Mouse (Mus musculus) B cell, adult 67 days (primary cell): Measurements from ENCODE around the gene 2610528A11Rik. TPM values are rescaled to one million over a fixed set of nuclear protein-coding genes. Genes with fewer than 3 reads are reported as not detected.

ENCODE experiments used
- total RNA-seq, 2 experiments: library from RNA; stranded (reverse); gene quantifications; 4 replicates each; pipeline ENCODE4 v1.2.4; 2023

Gene 2610528A11Rik
- total RNA-seq, result not detected

DNA sequence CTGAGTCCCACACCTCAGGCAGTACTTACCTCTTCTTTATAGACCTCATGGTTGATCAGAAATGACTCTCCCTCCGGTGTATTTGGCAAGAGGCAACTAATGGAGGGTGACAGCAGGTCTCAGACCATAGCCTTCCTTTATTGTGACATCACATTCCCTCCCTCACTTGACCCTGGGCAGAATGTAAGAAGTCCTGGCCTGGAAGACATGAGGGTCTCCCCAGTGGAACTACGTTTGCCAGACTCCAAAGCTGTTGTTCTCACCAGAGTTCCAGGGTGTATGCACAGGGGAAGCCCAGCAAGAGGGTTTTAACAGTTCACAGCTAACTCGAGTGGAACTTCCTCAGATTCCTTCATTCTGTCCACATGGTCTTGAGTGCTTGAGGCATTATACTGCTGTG lies at the start of gene 2610528A11Rik:
2610528A11Rik (minus strand) TSS at position 101 of the 400 bp plus-strand sequence.

GRCm38 (mm10) chr14:37135127-37135593 lies 21.3 kb upstream of the 2610528A11Rik start, which contains the start of gene Ghitm:
Gene Ghitm, minus strand, starts transcription at chr14:37135272.

DNA sequence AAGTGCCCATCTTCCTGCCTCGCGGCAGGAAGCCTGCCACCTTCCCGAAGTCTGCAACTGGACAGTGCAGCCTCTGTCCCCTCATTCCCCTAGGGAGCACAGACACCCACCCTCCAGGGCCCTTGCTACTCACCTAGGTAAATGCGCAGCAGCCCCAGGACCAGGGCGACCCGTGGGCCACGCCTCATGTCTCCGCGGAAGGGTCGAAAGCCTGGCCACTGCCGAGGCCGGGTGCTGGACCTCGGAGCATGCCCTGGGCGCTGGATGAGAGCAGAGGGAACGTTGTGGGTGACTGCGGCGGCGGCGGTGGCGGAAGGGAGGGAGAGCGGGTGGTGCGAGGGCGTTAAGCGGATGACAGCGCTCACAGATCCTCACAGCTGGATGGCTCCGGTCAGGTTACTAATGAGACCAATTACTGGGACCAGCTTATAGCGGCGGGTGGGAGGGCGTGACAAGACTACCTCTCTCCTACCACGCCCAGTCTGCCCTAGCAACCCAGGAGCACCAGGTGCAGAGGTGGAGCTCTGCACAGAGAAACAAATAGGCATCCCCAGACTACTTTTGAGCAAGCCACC lies 15.8 kb downstream of the 2610528A11Rik start, which contains the start of gene Cdhr1:
Cdhr1 (minus strand) TSS at position 392 of the 575 bp plus-strand sequence.

DNA sequence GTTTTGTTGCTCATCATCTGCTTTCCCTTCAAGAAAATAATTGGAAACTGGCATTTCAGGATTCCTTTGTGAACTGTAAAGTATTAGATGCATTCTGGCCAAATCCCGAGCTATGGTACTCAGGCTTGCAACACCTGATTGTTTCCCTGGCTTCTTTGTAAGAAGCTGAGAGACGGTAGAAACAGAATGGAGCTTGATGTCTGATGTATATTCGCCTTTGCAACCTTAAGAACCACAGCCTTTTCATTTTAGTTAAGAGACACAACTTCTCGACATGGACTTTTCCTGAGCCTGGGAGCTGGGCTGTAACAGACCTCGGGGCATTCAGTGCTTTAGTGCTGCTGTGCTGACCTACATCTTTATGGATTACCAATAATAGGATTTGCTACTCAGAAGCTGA lies 46.2 kb downstream of the 2610528A11Rik start, which contains the start of gene Lrit2:
Lrit2 (plus strand) TSS at position 301 of the 400 bp plus-strand sequence.

Other genes with a start within 250 kb of the 2610528A11Rik start
- 10 to 100 TPM; 29.7 to 31.4 TPM for gene Ccser2, start 145.2 kb downstream of the 2610528A11Rik start, total RNA-seq
- gene Rgr, start 65.1 kb downstream of the 2610528A11Rik start, total RNA-seq, result not detected
- gene Lrit1, start 59.2 kb downstream of the 2610528A11Rik start, total RNA-seq, result not detected
- gene Lrit2, start 46.1 kb downstream of the 2610528A11Rik start, total RNA-seq, result not detected
- not detected for gene Cdhr1, start 15.7 kb downstream of the 2610528A11Rik start, total RNA-seq
- 100 to 1,000 TPM; 219 to 248 TPM for gene Ghitm, start 21.2 kb upstream of the 2610528A11Rik start, total RNA-seq